Mouse (Mus musculus): Measurements from ENCODE around the gene Krtap6-1.
"Not testable (repeated sequence)": the region's sequence is repeated elsewhere in the genome, so short reads cannot be mapped to it uniquely, and the experiment has no call there.

Krtap6-1 gene

DNA sequence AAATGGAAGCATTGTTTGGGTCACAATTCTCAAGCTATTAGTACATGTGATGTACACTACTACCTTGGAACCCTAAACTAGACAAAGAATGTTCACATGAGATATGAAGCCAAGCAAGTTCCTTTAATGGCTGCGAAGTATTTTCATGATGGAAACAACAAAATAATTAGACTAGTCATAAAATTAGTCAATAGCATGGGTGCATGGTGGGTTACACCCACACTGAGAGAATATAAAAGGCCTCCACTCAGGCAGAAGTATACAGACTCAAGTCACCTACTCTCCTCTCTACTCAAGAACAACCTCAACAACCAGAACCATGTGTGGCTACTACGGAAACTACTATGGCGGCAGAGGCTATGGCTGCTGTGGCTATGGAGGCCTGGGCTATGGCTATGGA, at the start of gene Krtap6-1:
Gene Krtap6-1 (plus strand): TSS at position 301 of the 400 bp plus-strand sequence.
- not testable (repeated sequence) for DNase-seq (ENCODE audit: low spot score)

- no peak for DNase-seq (ENCODE audit: low spot score)
These were observed 20.8 kb upstream of the Krtap6-1 start, which contains the start of gene Krtap22-2 for GRCm38 (mm10) chr16:89010659-89011058. Gene Krtap22-2, minus strand, starts transcription at chr16:89010759.

GRCm38 (mm10) chr16:89013973-89014372, 17.5 kb upstream of the Krtap6-1 start:
- DNase-seq (ENCODE audit: low spot score) = no peak

GRCm38 (mm10) chr16:89014984-89015383, 16.5 kb upstream of the Krtap6-1 start, which contains the start of gene Gm10229:
Gene Gm10229, plus strand, starts transcription at chr16:89015284.
- DNase-seq (ENCODE audit: low spot score) = not testable (repeated sequence)

DNA sequence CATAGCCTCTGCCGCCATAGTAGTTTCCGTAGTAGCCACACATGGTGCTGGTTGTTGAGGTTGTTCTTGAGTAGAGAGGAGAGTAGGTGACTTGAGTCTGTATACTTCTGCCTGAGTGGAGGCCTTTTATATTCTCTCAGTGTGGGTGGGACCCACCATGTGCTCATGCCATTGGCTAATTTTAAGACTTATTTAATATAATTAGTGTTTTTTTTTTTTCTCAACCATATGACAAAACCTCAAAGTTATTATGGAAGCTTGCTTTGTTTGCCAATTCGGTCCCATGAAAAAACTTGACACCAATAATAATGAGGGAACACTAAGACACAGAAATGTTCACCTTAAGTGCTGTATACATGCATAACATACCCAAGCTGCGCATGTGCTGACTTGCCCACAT, 9.9 kb downstream of the Krtap6-1 start, which contains the start of gene Gm10228:
Gene Gm10228 (minus strand): TSS at position 101 of the 400 bp plus-strand sequence.
- DNase-seq (ENCODE audit: low spot score) = not testable (repeated sequence)

DNA sequence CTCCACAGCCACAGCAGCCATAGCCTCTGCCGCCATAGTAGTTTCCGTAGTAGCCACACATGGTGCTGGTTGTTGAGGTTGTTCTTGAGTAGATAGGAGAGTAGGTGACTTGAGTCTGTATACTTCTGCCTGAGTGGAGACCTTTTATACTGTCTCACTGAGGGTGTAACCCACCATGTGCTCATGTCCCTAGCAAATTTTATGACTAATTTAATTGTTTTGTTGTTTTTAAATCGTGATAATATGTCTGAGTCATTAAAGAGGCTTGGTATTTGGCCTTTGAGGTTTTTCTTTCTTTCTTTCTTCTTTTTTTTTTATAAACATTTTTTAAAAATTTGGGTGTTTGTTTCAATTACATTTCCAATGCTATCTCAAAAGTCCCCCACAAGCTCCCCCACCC, 16.3 kb downstream of the Krtap6-1 start, which contains the start of gene Krtap6-5:
Gene Krtap6-5 (minus strand): TSS at position 101 of the 400 bp plus-strand sequence.
- no peak for DNase-seq (ENCODE audit: low spot score)

DNA sequence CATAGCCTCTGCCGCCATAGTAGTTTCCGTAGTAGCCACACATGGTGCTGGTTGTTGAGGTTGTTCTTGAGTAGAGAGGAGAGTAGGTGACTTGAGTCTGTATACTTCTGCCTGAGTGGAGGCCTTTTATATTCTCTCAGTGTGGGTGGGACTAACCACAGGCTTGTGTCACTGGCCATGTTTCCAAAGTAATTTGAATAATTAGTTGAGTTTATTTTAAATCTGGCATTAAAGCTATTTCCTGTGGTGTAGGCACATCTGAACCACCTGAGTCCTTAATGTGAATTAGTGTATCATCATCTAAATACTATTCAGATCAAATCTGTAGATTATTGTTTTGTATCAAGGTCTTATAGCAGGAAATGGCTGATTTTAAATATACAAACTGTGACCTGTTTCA, 32.4 kb downstream of the Krtap6-1 start, which contains the start of gene 1110025L11Rik:
Gene 1110025L11Rik (minus strand): TSS at position 101 of the 400 bp plus-strand sequence.
- DNase-seq (ENCODE audit: low spot score) = not testable (repeated sequence)

- DNase-seq (ENCODE audit: low spot score) = peak; percentile 63
These were observed 39.5 kb downstream of the Krtap6-1 start for GRCm38 (mm10) chr16:89071041-89071440.
